Mouse (Mus musculus) frontal cortex, adult (tissue): ENCODE measurements around the gene Olfr285.

Source experiments
- ATAC-seq: cut with Nextera tagmentation; 2 replicates; pipeline ENCODE4 v1.9.2; 2017; ENCODE audit warnings: mild to moderate bottlenecking, moderate library complexity, mixed read lengths; ENCODE audit not compliant: low TSS enrichment

Olfr285 gene

GRCm38 (mm10) chr15:98317177-98317724, at the start of gene Olfr285:
Olfr285 (minus strand) TSS chr15:98317353.
- ATAC-seq = no peak

- ATAC-seq = no peak
Measured at GRCm38 (mm10) chr15:98340887-98341286, 23.7 kb upstream of the Olfr285 start, which contains the start of gene Olfr284. Olfr284 (minus strand) TSS chr15:98340987.

- no peak for ATAC-seq
Measured at GRCm38 (mm10) chr15:98315703-98316102, 1.4 kb downstream of the Olfr285 start.

GRCm38 (mm10) chr15:98295628-98296551, 21.3 kb downstream of the Olfr285 start, which contains the start of gene Zfp641:
Zfp641 (minus strand) TSS chr15:98296161.
- ATAC-seq = peak; percentile 80

GRCm38 (mm10) chr15:98293651-98294050, 23.5 kb downstream of the Olfr285 start:
- no peak for ATAC-seq

- no peak for ATAC-seq
Measured at GRCm38 (mm10) chr15:98288566-98288965, 28.6 kb downstream of the Olfr285 start.

GRCm38 (mm10) chr15:98286418-98286817, 30.7 kb downstream of the Olfr285 start:
- peak; percentile 64 for ATAC-seq
